Mouse (Mus musculus) right cerebral cortex, postnatal 25 days (tissue): ENCODE results near the gene Pi4k2a.

Source experiments
- DNase-seq: peaks from one replicate; pipeline ENCODE4 v3.0.0; 2022

Pi4k2a gene

GRCm38 (mm10) chr19:42167489-42167888, 77.2 kb downstream of the Pi4k2a start:
- no peak for DNase-seq

- DNase-seq = no peak
These were observed 79.2 kb downstream of the Pi4k2a start for GRCm38 (mm10) chr19:42169322-42169975.

- DNase-seq = peak; percentile 93
These were observed 80.0 kb downstream of the Pi4k2a start for GRCm38 (mm10) chr19:42170025-42170969.
